Mouse (Mus musculus): ENCODE measurements around the gene Pola2. TPM values are rescaled to one million over a fixed set of nuclear protein-coding genes. Genes with fewer than 3 reads are reported as not detected.

Gene Pola2
- 53.3 TPM for total RNA-seq (2023)

GRCm38 (mm10) chr19:5963883-5964562 is at the start of gene Pola2:
TSS of gene Pola2 (minus strand) at chr19:5964202.

GRCm38 (mm10) chr19:5986043-5986442 is 22.0 kb upstream of the Pola2 start, which contains the start of gene Slc22a20:
TSS of gene Slc22a20 (minus strand) at chr19:5986143.

GRCm38 (mm10) chr19:5924713-5925093 is 39.3 kb downstream of the Pola2 start, which contains the start of gene Cdc42ep2:
TSS of gene Cdc42ep2 (minus strand) at chr19:5924816.

GRCm38 (mm10) chr19:5913007-5913719 is 50.8 kb downstream of the Pola2 start, which contains the start of gene Dpf2:
TSS of gene Dpf2 (minus strand) at chr19:5913010.

GRCm38 (mm10) chr19:5894002-5894678 is 69.9 kb downstream of the Pola2 start, which contains the start of gene Tigd3:
TSS of gene Tigd3 (minus strand) at chr19:5894149.

Other genes with a start within 250 kb of the Pola2 start
- 30.5 TPM for gene Ehbp1l1, start 237.9 kb downstream of the Pola2 start, total RNA-seq (2023)
- 18.5 TPM for gene Fam89b, start 234.5 kb downstream of the Pola2 start, total RNA-seq (2023)
- gene Ltbp3, start 223.3 kb downstream of the Pola2 start, total RNA-seq (2023), result not detected
- 74.2 TPM for gene Scyl1, start 192.8 kb downstream of the Pola2 start, total RNA-seq (2023)
- 127 TPM for gene Frmd8, start 88.9 kb downstream of the Pola2 start, total RNA-seq (2023)
- gene Slc25a45, start 86.4 kb downstream of the Pola2 start, total RNA-seq (2023), result 27.0 TPM
- gene Tigd3, start 70.1 kb downstream of the Pola2 start, total RNA-seq (2023), result 2.3 TPM
- 116 TPM for gene Dpf2, start 51.2 kb downstream of the Pola2 start, total RNA-seq (2023)
- 0.59 TPM for gene Cdc42ep2, start 39.4 kb downstream of the Pola2 start, total RNA-seq (2023)
- gene Slc22a20, start 21.9 kb upstream of the Pola2 start, total RNA-seq (2023), result not detected
- gene Capn1, start 51.7 kb upstream of the Pola2 start, total RNA-seq (2023), result 109 TPM
- gene Syvn1, start 82.4 kb upstream of the Pola2 start, total RNA-seq (2023), result 59.7 TPM
- 18.5 TPM for gene Mrpl49, start 93.6 kb upstream of the Pola2 start, total RNA-seq (2023)
- gene Fau, start 93.6 kb upstream of the Pola2 start, total RNA-seq (2023), result 3,209 TPM
- 10.9 TPM for gene Znhit2, start 97.0 kb upstream of the Pola2 start, total RNA-seq (2023)
- gene Tm7sf2, start 104.2 kb upstream of the Pola2 start, total RNA-seq (2023), result 17.4 TPM
- gene Vps51, start 113.0 kb upstream of the Pola2 start, total RNA-seq (2023), result 112 TPM
- gene Tmem262, start 115.8 kb upstream of the Pola2 start, total RNA-seq (2023), result not detected
- gene Gm28374, start 118.1 kb upstream of the Pola2 start, total RNA-seq (2023), result not detected
- gene Zfpl1, start 120.8 kb upstream of the Pola2 start, total RNA-seq (2023), result 58.2 TPM
- 0.91 TPM for gene Cdca5, start 120.8 kb upstream of the Pola2 start, total RNA-seq (2023)
- gene AC131692.1, start 130.2 kb upstream of the Pola2 start, total RNA-seq (2023), result not detected
- not detected for gene Naaladl1, start 141.6 kb upstream of the Pola2 start, total RNA-seq (2023)
- gene Sac3d1, start 154.4 kb upstream of the Pola2 start, total RNA-seq (2023), result 5.0 TPM
- 27.8 TPM for gene Snx15, start 164.1 kb upstream of the Pola2 start, total RNA-seq (2023)
- 0.41 TPM for gene Batf2, start 176.8 kb upstream of the Pola2 start, total RNA-seq (2023)
- 20.1 TPM for gene Arl2, start 177.3 kb upstream of the Pola2 start, total RNA-seq (2023)
- not detected for gene Majin, start 220.2 kb upstream of the Pola2 start, total RNA-seq (2023)